Mouse (Mus musculus): Measurements from ENCODE around the gene Hps6. TPM values are rescaled to one million over a fixed set of nuclear protein-coding genes. Genes with fewer than 3 reads are reported as not detected.
"Not testable (repeated sequence)": the region's sequence is repeated elsewhere in the genome, so short reads cannot be mapped to it uniquely, and the experiment has no call there.

The Hps6 gene
- polyA plus RNA-seq (2014; fragmentation: Nextera tagmentation; extraction: Ambion mirVana) = 3.0 and 3.6 TPM in 2 replicates

DNA sequence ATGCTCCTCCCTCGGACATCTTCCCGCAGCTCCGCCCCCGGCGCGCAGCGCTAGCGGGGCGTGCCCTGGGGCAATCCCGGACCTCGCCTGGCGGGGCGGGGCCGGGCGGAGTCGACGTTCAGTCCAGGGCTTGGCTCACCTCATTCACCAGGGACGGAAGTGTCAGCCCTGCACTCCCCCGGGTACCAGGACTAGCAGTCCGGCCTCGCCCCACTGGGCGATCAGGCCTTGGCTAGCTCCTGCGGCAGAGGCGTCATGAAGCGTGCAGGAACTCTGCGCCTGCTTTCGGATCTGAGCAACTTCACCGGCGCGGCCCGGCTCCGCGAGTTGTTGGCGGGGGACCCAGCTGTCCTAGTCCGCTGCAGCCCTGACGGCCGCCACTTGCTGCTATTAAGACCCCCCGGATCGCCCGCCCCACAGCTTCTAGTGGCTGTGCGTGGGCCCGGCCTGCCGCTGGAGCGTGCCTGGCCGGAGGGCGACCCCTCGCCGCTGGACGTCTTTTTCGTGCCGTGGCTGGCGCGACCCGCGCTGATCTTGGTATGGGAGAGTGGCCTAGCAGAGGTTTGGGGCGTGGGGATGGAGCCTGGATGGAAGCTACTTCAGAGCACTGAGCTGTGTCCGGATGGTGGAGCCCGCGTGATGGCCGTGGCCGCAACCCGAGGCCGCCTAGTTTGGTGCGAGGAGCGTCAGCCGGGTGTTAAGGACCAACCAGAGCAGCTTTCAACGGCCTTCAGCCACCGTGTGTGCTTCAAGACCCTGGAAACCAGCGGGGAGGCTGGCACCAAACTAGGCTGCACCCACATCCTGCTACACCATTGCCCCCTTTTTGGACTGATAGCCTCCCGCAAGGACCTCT is at the start of gene Hps6:
TSS of gene Hps6 (plus strand) at position 138 of the 856 bp plus-strand sequence.
- no peaks in the 10 kb centered on the region; the same call in 1 of the 2 replicates for H3K36me3 ChIP-seq (ENCODE audit: control insufficient read depth, insufficient read depth, low read length)
- H3K9ac ChIP-seq (ENCODE audit: low read depth, low read length) = peak within 1 kb of the TSS; percentile 82
- peak; percentile 88 for ATAC-seq (replicated peaks; ENCODE audit: insufficient number of reproducible peaks, low FRiP score, low TSS enrichment)
- peak within 1 kb of the TSS; percentile 100 for H3K4me2 ChIP-seq
- no peak within 1 kb of the TSS for H3K27ac ChIP-seq (ENCODE audit: low read depth, low read length)
- no peaks in the 10 kb centered on the region for H3K9me3 ChIP-seq (replicated peaks; ENCODE audit: control insufficient read depth, low read length)
- H3K27me3 ChIP-seq (ENCODE audit: control insufficient read depth, insufficient read depth, low read length) = 0 out of 2 replicates have a peak, but pooled peaks cover 2% of the 10 kb centered on the region
- peak within 1 kb of the TSS; percentile 79 for H3K4me3 ChIP-seq (ENCODE audit: low read depth, low read length)
- H3K4me1 ChIP-seq (ENCODE audit: control insufficient read depth, insufficient read depth, low read length) = peaks cover 10% of the 10 kb centered on the region
- under 1% methylated on average over 70 of the region's 70 CpGs for WGBS (ENCODE audit: insufficient replicate concordance)

DNA sequence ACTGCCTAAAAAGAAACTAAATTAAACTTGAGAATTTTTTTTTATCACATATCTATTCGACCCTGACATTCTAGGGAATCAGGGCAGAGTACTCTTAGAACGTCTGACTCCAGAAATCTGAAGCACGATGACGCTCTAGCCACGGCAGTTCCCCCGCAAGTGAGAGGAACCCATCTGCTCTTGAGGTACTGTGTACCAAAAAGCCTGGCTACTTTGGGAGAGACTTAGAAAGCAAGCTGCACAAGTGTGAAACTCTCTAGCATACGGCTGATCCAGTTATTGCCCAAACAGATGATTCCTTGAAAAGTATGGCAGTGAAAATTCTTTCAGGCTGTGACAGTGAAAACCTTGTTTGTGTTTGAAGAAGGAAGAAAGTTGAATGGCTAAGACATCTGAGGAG is 46.6 kb upstream of the Hps6 start:
- Histone ChIP-seq H3K4me3 (ENCODE audit: low read depth, low read length) (no peak overlapping the region), H3K36me3 (ENCODE audit: control insufficient read depth, insufficient read depth, low read length) (peaks cover 6% of the 10 kb centered on the region; the same call in 1 of the 2 replicates), H3K27ac (ENCODE audit: low read depth, low read length) (no peak overlapping the region), H3K4me1 (ENCODE audit: control insufficient read depth, insufficient read depth, low read length) (no peaks in the 10 kb centered on the region), H3K9me3 (replicated peaks; ENCODE audit: control insufficient read depth, low read length) (no peaks in the 10 kb centered on the region), H3K27me3 (ENCODE audit: control insufficient read depth, insufficient read depth, low read length) (no peaks in the 10 kb centered on the region), H3K4me2 (no peak overlapping the region), H3K9ac (ENCODE audit: low read depth, low read length) (no peak overlapping the region)
- ATAC-seq (replicated peaks; ENCODE audit: insufficient number of reproducible peaks, low FRiP score, low TSS enrichment) = no peak
- 90% methylated on average over 7 of the region's 7 CpGs for WGBS (ENCODE audit: insufficient replicate concordance)

DNA sequence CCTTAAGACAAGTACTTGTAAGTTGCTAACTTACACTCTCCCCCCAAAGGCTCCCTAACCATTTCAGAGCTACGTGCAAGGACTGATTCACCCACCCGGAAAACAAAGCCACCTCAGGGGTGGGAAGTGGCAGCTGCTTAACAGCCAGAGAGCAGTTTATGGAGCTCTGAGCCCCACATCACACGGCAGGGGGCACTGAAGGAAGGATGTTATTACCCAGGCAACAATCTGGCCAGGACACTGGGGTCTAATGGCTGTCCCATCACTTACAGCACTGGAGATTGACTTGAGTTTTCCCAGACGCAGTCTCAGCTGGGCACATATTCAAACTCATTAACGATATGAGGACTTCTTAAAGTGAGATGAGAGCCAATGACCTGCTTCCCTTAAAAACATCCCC is 42.5 kb upstream of the Hps6 start:
- no peaks in the 10 kb centered on the region for H3K27me3 ChIP-seq (ENCODE audit: control insufficient read depth, insufficient read depth, low read length)
- no peak for ATAC-seq (replicated peaks; ENCODE audit: insufficient number of reproducible peaks, low FRiP score, low TSS enrichment)
- no peak overlapping the region for H3K4me3 ChIP-seq (ENCODE audit: low read depth, low read length)
- no peak overlapping the region for H3K9ac ChIP-seq (ENCODE audit: low read depth, low read length)
- H3K4me1 ChIP-seq (ENCODE audit: control insufficient read depth, insufficient read depth, low read length) = no peaks in the 10 kb centered on the region
- H3K36me3 ChIP-seq (ENCODE audit: control insufficient read depth, insufficient read depth, low read length) = peaks cover 16% of the 10 kb centered on the region
- H3K9me3 ChIP-seq (replicated peaks; ENCODE audit: control insufficient read depth, low read length) = no peaks in the 10 kb centered on the region
- no peak overlapping the region for H3K4me2 ChIP-seq
- no peak overlapping the region for H3K27ac ChIP-seq (ENCODE audit: low read depth, low read length)
- WGBS (ENCODE audit: insufficient replicate concordance) = 44% methylated on average over 5 of the region's 5 CpGs

DNA sequence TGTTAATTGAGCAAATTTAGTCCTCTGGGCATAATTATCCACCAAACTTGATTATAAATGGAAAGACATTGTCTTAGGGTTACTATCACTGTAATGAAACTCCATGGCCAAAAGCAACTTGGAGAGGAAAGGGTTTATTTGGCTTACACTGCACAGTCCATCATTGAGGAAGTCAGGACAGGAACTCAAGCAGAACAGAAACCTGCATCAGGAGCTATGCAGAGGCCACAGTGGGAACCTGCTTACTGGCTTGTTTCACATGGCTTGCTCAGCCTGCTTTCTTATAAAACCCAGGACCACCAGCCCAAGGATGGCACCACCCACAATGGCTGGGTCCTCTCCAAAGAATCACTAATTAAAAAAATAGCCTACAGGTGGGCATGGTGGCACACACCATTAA is 18.9 kb upstream of the Hps6 start:
- Histone ChIP-seq H3K4me2 (no peak overlapping the region), H3K27me3 (ENCODE audit: control insufficient read depth, insufficient read depth, low read length) (no peaks in the 10 kb centered on the region)
- ATAC-seq (replicated peaks; ENCODE audit: insufficient number of reproducible peaks, low FRiP score, low TSS enrichment) = no peak

DNA sequence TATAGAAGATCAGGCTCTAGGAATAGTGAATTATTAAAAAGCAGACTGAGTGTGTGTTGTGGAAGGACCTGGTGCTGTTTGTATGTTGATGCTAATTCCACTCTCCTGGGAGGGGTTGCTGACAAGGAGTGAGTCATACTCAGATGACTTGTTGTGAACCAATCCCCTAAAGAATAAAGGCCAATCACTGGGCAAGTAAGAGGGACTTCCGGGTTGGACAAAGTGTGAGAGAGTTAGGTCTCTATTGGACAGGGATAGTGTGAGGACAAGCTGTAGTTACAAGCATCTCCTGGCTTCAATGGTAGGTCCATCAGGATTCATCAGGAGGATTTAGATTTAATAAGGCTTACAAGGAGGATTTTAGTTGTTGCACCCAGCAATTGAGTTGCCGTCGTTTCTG is 15.1 kb upstream of the Hps6 start:
- H3K4me3 ChIP-seq (ENCODE audit: low read depth, low read length) = no peak overlapping the region
- no peaks in the 10 kb centered on the region for H3K27me3 ChIP-seq (ENCODE audit: control insufficient read depth, insufficient read depth, low read length)
- no peaks in the 10 kb centered on the region for H3K9me3 ChIP-seq (replicated peaks; ENCODE audit: control insufficient read depth, low read length)

More for the DNA sequence above, 18.9 kb upstream of the Hps6 start:
- Histone ChIP-seq H3K36me3 (ENCODE audit: control insufficient read depth, insufficient read depth, low read length) (no peaks in the 10 kb centered on the region), H3K27ac (ENCODE audit: low read depth, low read length) (no peak overlapping the region), H3K9me3 (replicated peaks; ENCODE audit: control insufficient read depth, low read length) (no peaks in the 10 kb centered on the region), H3K4me3 (ENCODE audit: low read depth, low read length) (no peak overlapping the region), H3K9ac (ENCODE audit: low read depth, low read length) (no peak overlapping the region), H3K4me1 (ENCODE audit: control insufficient read depth, insufficient read depth, low read length) (no peaks in the 10 kb centered on the region)

DNA sequence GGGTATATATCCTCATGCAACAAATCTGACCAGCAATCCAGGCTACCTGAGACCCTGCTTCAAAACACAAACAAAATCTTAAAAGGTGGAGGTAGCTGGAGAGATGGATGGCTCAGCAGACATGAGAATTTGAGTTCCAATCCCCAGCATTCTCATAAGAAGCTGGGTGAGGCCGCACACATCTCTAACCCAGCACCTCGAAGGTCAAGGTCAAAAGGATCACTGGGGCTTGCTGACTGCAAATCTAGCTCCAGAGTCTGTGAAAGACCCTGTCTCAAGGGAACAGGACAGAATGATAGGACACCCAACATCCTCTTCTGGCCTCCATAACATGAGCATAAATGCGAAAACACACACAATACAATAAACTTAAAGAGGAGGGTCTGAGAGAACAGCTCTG is 12.1 kb upstream of the Hps6 start:
- no peak overlapping the region for H3K4me3 ChIP-seq (ENCODE audit: low read depth, low read length)
- no peak overlapping the region for H3K9ac ChIP-seq (ENCODE audit: low read depth, low read length)
- H3K27ac ChIP-seq (ENCODE audit: low read depth, low read length) = no peak overlapping the region
- ATAC-seq (replicated peaks; ENCODE audit: insufficient number of reproducible peaks, low FRiP score, low TSS enrichment) = no peak
- no peaks in the 10 kb centered on the region for H3K4me1 ChIP-seq (ENCODE audit: control insufficient read depth, insufficient read depth, low read length)
- no peaks in the 10 kb centered on the region for H3K27me3 ChIP-seq (ENCODE audit: control insufficient read depth, insufficient read depth, low read length)
- H3K36me3 ChIP-seq (ENCODE audit: control insufficient read depth, insufficient read depth, low read length) = no peaks in the 10 kb centered on the region; the same call in 1 of the 2 replicates
- WGBS (ENCODE audit: insufficient replicate concordance) = 85% methylated on average over 3 of the region's 3 CpGs
- no peak overlapping the region for H3K4me2 ChIP-seq
- H3K9me3 ChIP-seq (replicated peaks; ENCODE audit: control insufficient read depth, low read length) = peaks cover 2% of the 10 kb centered on the region; the same call in 1 of the 2 replicates

More for the DNA sequence above, 15.1 kb upstream of the Hps6 start:
- ATAC-seq (replicated peaks; ENCODE audit: insufficient number of reproducible peaks, low FRiP score, low TSS enrichment) = no peak
- Histone ChIP-seq H3K9ac (ENCODE audit: low read depth, low read length) (no peak overlapping the region), H3K4me1 (ENCODE audit: control insufficient read depth, insufficient read depth, low read length) (no peaks in the 10 kb centered on the region), H3K36me3 (ENCODE audit: control insufficient read depth, insufficient read depth, low read length) (no peaks in the 10 kb centered on the region), H3K27ac (ENCODE audit: low read depth, low read length) (no peak overlapping the region), H3K4me2 (no peak overlapping the region)
- WGBS (ENCODE audit: insufficient replicate concordance) = 90% methylated on average over 3 of the region's 3 CpGs

DNA sequence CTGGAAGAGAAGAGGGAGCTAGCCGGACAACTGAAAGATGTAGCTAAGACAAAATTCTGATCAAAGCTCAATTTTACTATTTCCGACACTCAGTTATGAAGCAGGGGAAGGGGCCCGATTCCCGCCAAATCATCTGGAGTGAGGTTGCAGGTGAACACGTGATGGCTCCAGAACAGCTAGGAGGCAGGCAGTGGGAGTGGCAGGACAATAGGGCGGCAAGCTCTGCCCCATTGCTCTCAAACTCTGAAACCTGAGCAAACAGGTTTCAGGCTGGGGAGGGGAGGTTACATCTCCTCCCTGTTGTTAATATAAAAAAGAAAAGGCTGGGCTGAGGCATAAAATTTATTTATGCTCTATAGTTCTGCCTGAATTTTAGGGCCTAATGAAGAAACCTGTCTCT is 9.9 kb upstream of the Hps6 start:
- 86% methylated on average over 6 of the region's 6 CpGs for whole genome bisulfite sequencing (ENCODE audit: insufficient replicate concordance)
- not testable (repeated sequence) for H3K4me2 ChIP-seq; H3K9me3 ChIP-seq (replicated peaks; ENCODE audit: control insufficient read depth, low read length); H3K4me3 ChIP-seq (ENCODE audit: low read depth, low read length); H3K27ac ChIP-seq (ENCODE audit: low read depth, low read length); H3K9ac ChIP-seq (ENCODE audit: low read depth, low read length); ATAC-seq (replicated peaks; ENCODE audit: insufficient number of reproducible peaks, low FRiP score, low TSS enrichment); H3K36me3 ChIP-seq (ENCODE audit: control insufficient read depth, insufficient read depth, low read length); H3K4me1 ChIP-seq (ENCODE audit: control insufficient read depth, insufficient read depth, low read length); H3K27me3 ChIP-seq (ENCODE audit: control insufficient read depth, insufficient read depth, low read length)

DNA sequence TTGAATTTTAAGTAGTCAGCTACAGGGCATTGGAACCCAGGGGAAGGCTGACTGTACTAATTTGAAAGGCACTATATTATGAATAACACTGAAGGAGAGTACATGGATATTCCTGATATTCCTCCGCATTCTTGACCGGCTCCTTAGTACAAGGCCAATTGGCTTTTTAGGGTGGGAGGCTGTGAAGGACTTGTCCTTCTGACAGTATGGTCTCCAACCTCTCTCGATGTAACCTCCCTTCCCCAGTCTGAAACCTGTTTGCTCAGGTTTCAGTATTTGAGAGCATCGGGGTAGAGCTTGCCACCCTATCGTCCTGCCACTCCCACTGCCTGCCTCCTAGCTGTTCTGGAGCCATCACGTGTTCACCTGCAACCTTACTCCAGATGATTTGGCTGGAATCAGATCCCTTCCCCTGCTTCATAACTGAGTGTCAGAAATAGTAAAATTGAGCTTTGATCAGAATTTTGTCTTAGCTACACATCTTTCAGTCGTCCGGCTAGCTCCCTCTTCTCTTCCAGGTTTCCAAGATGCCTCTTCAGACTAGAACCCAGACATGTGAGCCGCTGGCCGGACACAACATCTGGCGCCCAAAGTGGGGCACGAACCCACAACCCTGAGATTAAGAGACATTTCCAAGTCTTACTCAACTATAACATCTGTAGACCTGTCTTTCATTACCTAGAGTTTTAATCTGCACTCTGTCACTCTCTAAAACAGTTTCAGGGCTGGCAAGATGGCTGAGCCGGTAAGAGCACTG is 9.1 kb upstream of the Hps6 start:
- no peak overlapping the region for H3K4me2 ChIP-seq
- no peak for ATAC-seq (replicated peaks; ENCODE audit: insufficient number of reproducible peaks, low FRiP score, low TSS enrichment)
- H3K4me1 ChIP-seq (ENCODE audit: control insufficient read depth, insufficient read depth, low read length) = no peaks in the 10 kb centered on the region
- 92% methylated on average over 13 of the region's 13 CpGs for WGBS (ENCODE audit: insufficient replicate concordance)
- no peak overlapping the region for H3K9ac ChIP-seq (ENCODE audit: low read depth, low read length)
- peaks cover 2% of the 10 kb centered on the region; the same call in 1 of the 2 replicates for H3K9me3 ChIP-seq (replicated peaks; ENCODE audit: control insufficient read depth, low read length)
- H3K36me3 ChIP-seq (ENCODE audit: control insufficient read depth, insufficient read depth, low read length) = no peaks in the 10 kb centered on the region; the same call in 1 of the 2 replicates
- no peaks in the 10 kb centered on the region for H3K27me3 ChIP-seq (ENCODE audit: control insufficient read depth, insufficient read depth, low read length)
- no peak overlapping the region for H3K4me3 ChIP-seq (ENCODE audit: low read depth, low read length)
- no peak overlapping the region for H3K27ac ChIP-seq (ENCODE audit: low read depth, low read length)

Data from heart, embryonic 11.5 days (tissue).